13 mouse cellular contexts compared by ENCODE assay signal in the genomic region with DNA sequence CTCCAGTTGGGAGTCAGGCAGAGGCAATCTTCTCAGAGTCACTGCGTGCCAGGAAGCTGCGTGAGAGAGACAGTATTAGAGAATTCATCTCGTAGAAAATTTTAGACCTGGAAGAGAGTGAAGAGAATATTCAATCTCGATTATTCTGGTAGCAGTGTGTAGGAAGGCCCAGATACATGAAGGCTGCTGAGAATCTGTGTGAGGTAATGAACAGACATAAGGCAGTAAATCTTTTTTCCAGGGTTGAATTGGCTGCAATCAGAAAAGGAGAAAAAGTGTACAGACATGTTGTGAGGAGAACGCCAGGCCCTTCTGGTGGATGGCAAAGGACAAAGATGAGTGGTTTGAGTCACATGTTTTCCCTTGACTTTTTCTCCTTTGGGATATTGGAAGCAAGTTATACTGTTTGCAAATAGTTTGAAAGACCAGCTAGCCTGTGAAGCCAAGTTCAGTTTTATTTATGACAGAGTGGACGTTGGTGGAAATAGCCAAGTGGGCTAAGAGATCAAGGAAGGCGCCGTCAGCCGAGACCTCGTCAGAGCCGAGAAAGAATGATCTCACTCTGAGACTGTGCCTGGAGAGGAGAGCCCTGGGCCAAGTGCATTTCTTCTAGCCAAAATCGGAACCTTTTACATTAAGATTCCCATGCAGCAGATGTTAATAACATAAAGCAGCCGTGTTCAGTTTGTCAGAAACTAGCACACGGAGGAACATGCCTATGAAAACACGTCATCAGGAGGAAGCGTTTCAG. TPM values are rescaled to one million over a fixed set of nuclear protein-coding genes. Genes with fewer than 3 reads are reported as not detected.
A peak's percentile ranks its signal among the peaks of the same experiment; 100 is the strongest.
DNase-seq lines count a peak whose midpoint lies in the region; ATAC-seq lines count a peak whose summit lies in the region.
"Had no signal": no experiment of that assay in that cellular context is flagged by ENCODE, and none has a peak within 500 bp of the region (broad histone marks: within the 10 kb centered on the region; RNA-seq: fewer than 3 reads in every experiment).

No protein-coding gene starts in this region.

- 0 out of 2 replicates have a peak, but pooled peaks cover 5% of the 10 kb centered on the region for H3K36me3 ChIP-seq in heart, embryonic 12.5 days
- H3K36me3 ChIP-seq in intestine, embryonic 16.5 days (ENCODE audit: control insufficient read depth, insufficient read depth, low read length): no peaks in the 10 kb centered on the region
- no peaks in the 10 kb centered on the region for H3K36me3 ChIP-seq in midbrain, embryonic 15.5 days (replicated peaks)
- H3K36me3 ChIP-seq: embryonic facial prominence, embryonic 13.5 days had no signal

- peaks cover 15% of the 10 kb centered on the region for H3K4me1 ChIP-seq in heart, embryonic 12.5 days (replicated peaks)
- peaks cover 8% of the 10 kb centered on the region; the same call in 1 of the 2 replicates for H3K4me1 ChIP-seq in intestine, embryonic 16.5 days (ENCODE audit: control insufficient read depth, insufficient read depth, low read length)
- no peaks in the 10 kb centered on the region for H3K4me1 ChIP-seq in midbrain, embryonic 15.5 days

- peak; percentile 53 to 75 for DNase-seq in heart, adult 18-20 months
- DNase-seq in adipocyte (ENCODE audit: low spot score): peak; percentile 70
- peak; percentile 80 for DNase-seq in gastrocnemius, adult 18-20 months (ENCODE audit: low spot score)
- no peak for DNase-seq in spleen, postnatal 10 days (ENCODE audit: low spot score in 2 of 2)
- DNase-seq: cerebellum, adult 11 months; kidney, postnatal 36 days; retina, postnatal 1 day had no signal

- ATAC-seq in heart, embryonic 12.5 days (ENCODE audit: insufficient number of reproducible peaks, low FRiP score): no peak
- ATAC-seq in intestine, embryonic 16.5 days: peak; percentile 60
- ATAC-seq in inflammation-experienced regulatory T-cells, adult 6 months: no peak
- ATAC-seq in midbrain, embryonic 15.5 days (replicated peaks): no peak

- no peak overlapping the region for H3K27ac ChIP-seq in heart, embryonic 12.5 days (ENCODE audit: poor library complexity, severe bottlenecking)
- no peak overlapping the region for H3K27ac ChIP-seq in intestine, embryonic 16.5 days (ENCODE audit: low read length)
- no peak overlapping the region for H3K27ac ChIP-seq in midbrain, embryonic 15.5 days
- H3K27ac ChIP-seq: embryonic facial prominence, embryonic 13.5 days; limb, embryonic 12.5 days had no signal

- H3K4me2 ChIP-seq in heart, embryonic 12.5 days: no peak overlapping the region
- H3K4me2 ChIP-seq in intestine, embryonic 16.5 days (ENCODE audit: low read depth, low read length): no peak overlapping the region
- H3K4me2 ChIP-seq in midbrain, embryonic 15.5 days: no peak overlapping the region
- H3K4me2 ChIP-seq: embryonic facial prominence, embryonic 13.5 days; limb, embryonic 12.5 days had no signal

- no peak overlapping the region for H3K4me3 ChIP-seq in heart, embryonic 12.5 days
- H3K4me3 ChIP-seq in intestine, embryonic 16.5 days (ENCODE audit: low read length): no peak overlapping the region
- no peak overlapping the region for H3K4me3 ChIP-seq in midbrain, embryonic 15.5 days
- H3K4me3 ChIP-seq: embryonic facial prominence, embryonic 13.5 days; limb, embryonic 12.5 days had no signal

- 83% methylated on average over 16 of the region's 16 CpGs for WGBS in heart, embryonic 12.5 days
- WGBS in intestine, embryonic 16.5 days: 80% methylated on average over 16 of the region's 16 CpGs
- 93% methylated on average over 16 of the region's 16 CpGs for WGBS in midbrain, embryonic 15.5 days

- no peaks in the 10 kb centered on the region for H3K9me3 ChIP-seq in heart, embryonic 12.5 days (replicated peaks)
- H3K9me3 ChIP-seq in intestine, embryonic 16.5 days (ENCODE audit: control insufficient read depth, low read length): no peaks in the 10 kb centered on the region
- no peaks in the 10 kb centered on the region for H3K9me3 ChIP-seq in midbrain, embryonic 15.5 days
- H3K9me3 ChIP-seq: embryonic facial prominence, embryonic 13.5 days; limb, embryonic 12.5 days had no signal

- 0 out of 2 replicates have a peak, but pooled peaks cover 3% of the 10 kb centered on the region for H3K27me3 ChIP-seq in heart, embryonic 12.5 days (replicated peaks)
- no peaks in the 10 kb centered on the region for H3K27me3 ChIP-seq in intestine, embryonic 16.5 days (replicated peaks; ENCODE audit: control insufficient read depth, insufficient read depth, low read length)
- no peaks in the 10 kb centered on the region for H3K27me3 ChIP-seq in midbrain, embryonic 15.5 days (replicated peaks)
- H3K27me3 ChIP-seq: embryonic facial prominence, embryonic 13.5 days; limb, embryonic 12.5 days had no signal

- H3K9ac ChIP-seq in heart, embryonic 12.5 days: no peak overlapping the region
- no peak overlapping the region for H3K9ac ChIP-seq in intestine, embryonic 16.5 days (ENCODE audit: low read depth, low read length)
- no peak overlapping the region for H3K9ac ChIP-seq in midbrain, embryonic 15.5 days
- H3K9ac ChIP-seq: embryonic facial prominence, embryonic 13.5 days; limb, embryonic 12.5 days had no signal

RNA-seq across cellular contexts. Expression of a gene that starts 11.8 kb away (rescaled TPM):
- 10 to 100 TPM; 15.9 to 18.4 TPM for total RNA-seq in heart, adult 18-20 months (2021)
- polyA plus RNA-seq in heart, embryonic 12.5 days (2016; fragmentation: Nextera tagmentation; extraction: Ambion mirVana): 5.3 and 7.2 TPM in 2 replicates
- total RNA-seq in gastrocnemius, adult 18-20 months (2021): 1 to 10 TPM; 6.0 to 7.4 TPM
- 8.4 and 9.1 TPM in 2 replicates for polyA plus RNA-seq in intestine, embryonic 16.5 days (2015; fragmentation: Nextera tagmentation; extraction: Ambion mirVana)
- 10 to 100 TPM; 11.7 to 13.1 (median 12.1) TPM for polyA plus RNA-seq in inflammation-experienced regulatory T-cells, adult 6 months (2017; shearing (Covaris generic))
- polyA plus RNA-seq in midbrain, embryonic 15.5 days (2015; fragmentation: Nextera tagmentation; extraction: Ambion mirVana): 6.0 and 6.1 TPM in 2 replicates

Comparison
In these comparisons a context has a peak if more than half of its experiments do, and no peak if none do; other contexts are left out.
1. DNase-seq: peak in heart, adult 18-20 months (2 of 2), adipocyte (single experiment) and gastrocnemius, adult 18-20 months (single experiment); none in spleen, postnatal 10 days (0 of 2).